Mouse (Mus musculus) intestine, embryonic 16.5 days (tissue): ENCODE data around the gene Ctnnbl1. TPM values are rescaled to one million over a fixed set of nuclear protein-coding genes. Genes with fewer than 3 reads are reported as not detected.

Source experiments
- ATAC-seq: fragments of 200-750 bp; cut with Nextera tagmentation; 2 replicates; pipeline ENCODE4 v1.8.0; 2017; ENCODE audit warnings: moderate TSS enrichment, moderate library complexity
- H3K27ac ChIP-seq: fragments of 300-500 bp; sonication (generic); 2 replicates; pipeline ENCODE4 v1.5.1; 2014; ENCODE audit warnings: mild to moderate bottlenecking, low read length
- H3K27me3 ChIP-seq: fragments of 300-500 bp; sonication (generic); replicated peaks from 2 replicates; pipeline ENCODE4 v1.6.1; 2014; ENCODE audit warnings: low read length, control low read depth, mixed read lengths; ENCODE audit not compliant: control insufficient read depth, insufficient read depth
- H3K36me3 ChIP-seq: fragments of 300-500 bp; sonication (generic); 2 replicates; pipeline ENCODE4 v1.6.1; 2014; ENCODE audit warnings: low read length, control low read depth; ENCODE audit not compliant: control insufficient read depth, insufficient read depth
- H3K4me1 ChIP-seq: fragments of 300-500 bp; sonication (generic); 2 replicates; pipeline ENCODE4 v1.6.1; 2014; ENCODE audit warnings: low read length, control low read depth, mixed read lengths; ENCODE audit not compliant: control insufficient read depth, insufficient read depth
- H3K4me2 ChIP-seq: fragments of 300-500 bp; sonication (generic); 2 replicates; pipeline ENCODE4 v1.6.1; 2014; ENCODE audit warnings: low read depth, low read length, control low read depth
- H3K4me3 ChIP-seq: fragments of 300-500 bp; sonication (generic); 2 replicates; pipeline ENCODE4 v1.5.1; 2014; ENCODE audit warnings: mild to moderate bottlenecking, low read length
- H3K9ac ChIP-seq: fragments of 300-500 bp; sonication (generic); 2 replicates; pipeline ENCODE4 v1.6.1; 2014; ENCODE audit warnings: low read depth, low read length
- H3K9me3 ChIP-seq: fragments of 300-500 bp; sonication (generic); 2 replicates; pipeline ENCODE4 v1.6.1; 2016; ENCODE audit warnings: low read length, control low read depth; ENCODE audit not compliant: control insufficient read depth
- WGBS: fragments of 180-500 bp; shearing (Covaris S2); extraction: QIAGEN DNeasy Blood & Tissue Kit; methylation state at CpG from one replicate; pipeline ENCODE4 v1.1.7; 2014; 5-methylcytosine and 5-hydroxymethylcytosine counted together
- polyA plus RNA-seq: library from polyadenylated mRNA; unstranded; fragments of >200 nt; fragmentation: Nextera tagmentation; extraction: Ambion mirVana; gene quantifications from 2 replicates; pipeline ENCODE4 v1.2.1, GENCODE M21; 2015

Ctnnbl1 gene
- polyA plus RNA-seq, 1 experiment from 2014 or later: 48.2 TPM

DNA sequence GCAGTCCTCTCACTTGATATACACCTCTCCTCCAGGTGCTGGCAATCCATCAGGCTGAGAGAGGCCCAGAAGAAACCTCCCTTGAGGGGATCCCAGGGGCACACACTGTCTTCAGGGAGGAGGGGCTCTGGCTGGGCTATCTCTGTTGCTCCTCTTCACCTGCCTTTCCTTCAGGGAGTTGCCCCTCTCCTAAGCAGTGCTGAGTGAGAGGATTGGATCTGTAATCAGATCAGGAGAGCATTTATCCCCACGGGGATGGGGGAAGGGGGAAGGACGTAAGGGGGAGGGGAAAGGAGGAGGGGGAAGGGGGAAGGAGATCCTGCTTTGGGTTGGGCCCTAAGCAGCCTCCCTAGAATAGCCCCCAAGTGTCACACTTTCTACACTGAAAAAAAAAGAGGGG, 190.6 kb downstream of the Ctnnbl1 start:
- H3K27me3 ChIP-seq: no peaks in the 10 kb centered on the region; the same call in 1 of the 2 replicates
- no peak overlapping the region for H3K4me2 ChIP-seq
- H3K27ac ChIP-seq: no peak overlapping the region
- no peak overlapping the region for H3K9ac ChIP-seq
- 26% methylated on average over 2 of the region's 2 CpGs for WGBS
- no peaks in the 10 kb centered on the region for H3K4me1 ChIP-seq
- no peaks in the 10 kb centered on the region for H3K9me3 ChIP-seq
- H3K4me3 ChIP-seq: no peak overlapping the region
- no peak for ATAC-seq
- H3K36me3 ChIP-seq: no peaks in the 10 kb centered on the region

DNA sequence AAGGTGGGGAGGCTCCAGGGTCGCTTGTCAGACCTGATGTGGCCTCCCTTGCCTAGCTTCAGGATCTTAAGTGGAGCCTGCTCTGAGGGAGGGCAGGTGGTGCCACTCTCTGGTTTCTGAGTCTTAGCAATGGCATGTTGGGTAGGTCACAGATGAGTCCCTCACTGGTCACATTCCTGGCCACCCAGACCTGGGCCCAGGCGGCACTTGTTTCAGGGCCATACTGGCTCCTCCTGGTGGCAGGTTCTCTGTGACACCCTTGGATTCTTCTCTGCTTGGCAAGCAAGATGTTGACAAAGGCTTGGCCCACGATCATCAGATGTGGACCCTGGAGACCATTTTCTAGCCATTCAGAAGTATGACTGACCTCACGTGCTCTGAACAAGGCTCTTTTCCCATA, 195.5 kb downstream of the Ctnnbl1 start:
- H3K4me1 ChIP-seq: peaks cover 12% of the 10 kb centered on the region
- WGBS: 71% methylated on average over 4 of the region's 4 CpGs
- no peak overlapping the region for H3K4me3 ChIP-seq
- H3K9me3 ChIP-seq: no peaks in the 10 kb centered on the region
- no peak overlapping the region for H3K9ac ChIP-seq
- H3K36me3 ChIP-seq: no peaks in the 10 kb centered on the region
- H3K27me3 ChIP-seq: no peaks in the 10 kb centered on the region
- no peak overlapping the region for H3K27ac ChIP-seq
- H3K4me2 ChIP-seq: no peak overlapping the region
- no peak for ATAC-seq

- no peaks in the 10 kb centered on the region for H3K9me3 ChIP-seq
- peaks cover 9% of the 10 kb centered on the region; the same call in 1 of the 2 replicates for H3K27me3 ChIP-seq
- H3K4me2 ChIP-seq: no peak overlapping the region
- 0 out of 2 replicates have a peak overlapping the region, but pooled peaks have one; percentile 5 for H3K27ac ChIP-seq
- H3K4me1 ChIP-seq: peaks cover 14% of the 10 kb centered on the region
- peak; percentile 93 for ATAC-seq
- 51% methylated on average over 11 of the region's 11 CpGs for WGBS
- H3K9ac ChIP-seq: no peak overlapping the region
- H3K4me3 ChIP-seq: no peak overlapping the region
- no peaks in the 10 kb centered on the region for H3K36me3 ChIP-seq
Measured at GRCm38 (mm10) chr2:157935444-157936171, 198.4 kb downstream of the Ctnnbl1 start.

- Histone ChIP-seq H3K4me3 (no peak overlapping the region), H3K4me2 (no peak overlapping the region), H3K27me3 (peaks cover 18% of the 10 kb centered on the region), H3K36me3 (no peaks in the 10 kb centered on the region), H3K9ac (no peak overlapping the region), H3K9me3 (no peaks in the 10 kb centered on the region), H3K27ac (no peak overlapping the region), H3K4me1 (peaks cover 24% of the 10 kb centered on the region)
- WGBS: 80% methylated on average over 4 of the region's 4 CpGs
- no peak for ATAC-seq
Measured at GRCm38 (mm10) chr2:157936676-157937075, 199.5 kb downstream of the Ctnnbl1 start.

- peak overlapping the region; percentile 34 for H3K4me2 ChIP-seq
- 8% methylated on average over 18 of the region's 18 CpGs for WGBS
Measured at GRCm38 (mm10) chr2:157940586-157941185, 203.5 kb downstream of the Ctnnbl1 start.

More at GRCm38 (mm10) chr2:157940586-157941185, 203.5 kb downstream of the Ctnnbl1 start:
- Histone ChIP-seq H3K4me3 (no peak overlapping the region), H3K4me1 (peaks cover 27% of the 10 kb centered on the region), H3K9me3 (no peaks in the 10 kb centered on the region), H3K36me3 (no peaks in the 10 kb centered on the region), H3K27ac (no peak overlapping the region), H3K9ac (peak overlapping the region; percentile 21; the same call in 1 of the 2 replicates), H3K27me3 (peaks cover 28% of the 10 kb centered on the region)
- ATAC-seq: no peak

Other genes starting within 250 kb of the Ctnnbl1 start
- 302 and 323 TPM in 2 replicates for gene Nnat, start 177.3 kb upstream of the Ctnnbl1 start, polyA plus RNA-seq
- gene Blcap, start 166.1 kb upstream of the Ctnnbl1 start, polyA plus RNA-seq: 39.0 and 42.0 TPM in 2 replicates
- 0.10 TPM in 1 of 2 replicates, not detected in the other for gene Vstm2l, start 177.3 kb downstream of the Ctnnbl1 start, polyA plus RNA-seq